ENCODE assay signal across 9 mouse cellular contexts in genomic region chr11:89069303-89069702, GRCm38 (mm10). TPM values are rescaled to one million over a fixed set of nuclear protein-coding genes. Genes with fewer than 3 reads are reported as not detected.
DNase-seq lines count a peak whose midpoint lies in the region; ATAC-seq and TF ChIP-seq lines count a peak whose summit lies in the region.
"Had no signal": no experiment of that assay in that cellular context is flagged by ENCODE, and none has a peak within 500 bp of the region (broad histone marks: within the 10 kb centered on the region; RNA-seq: fewer than 3 reads in every experiment).

No protein-coding gene starts in this region.

- no peak overlapping the region for H3K27ac ChIP-seq in forebrain, embryonic 14.5 days (ENCODE audit: low read depth, low read length)
- no peak overlapping the region for H3K27ac ChIP-seq in forebrain, embryonic 15.5 days (replicated peaks)
- H3K27ac ChIP-seq in cortical plate, adult 2 months (ENCODE audit: insufficient read depth, low read length), result no peak overlapping the region

- no peaks in the 10 kb centered on the region for H3K27me3 ChIP-seq in forebrain, embryonic 14.5 days (replicated peaks; ENCODE audit: control insufficient read depth, insufficient read depth, low read length)
- H3K27me3 ChIP-seq in forebrain, embryonic 15.5 days, result no peaks in the 10 kb centered on the region
- H3K27me3 ChIP-seq in splenic B cell, adult 2 months (ENCODE audit: control insufficient read depth, insufficient read depth, low read length, poor library complexity, severe bottlenecking), result no peaks in the 10 kb centered on the region

- no peaks in the 10 kb centered on the region for H3K36me3 ChIP-seq in forebrain, embryonic 14.5 days (ENCODE audit: control insufficient read depth, insufficient read depth, low read length)
- no peaks in the 10 kb centered on the region for H3K36me3 ChIP-seq in forebrain, embryonic 15.5 days
- H3K36me3 ChIP-seq in splenic B cell, adult 2 months (ENCODE audit: control insufficient read depth, insufficient read depth, low read length, poor library complexity, severe bottlenecking), result no peaks in the 10 kb centered on the region

- ATAC-seq in forebrain, embryonic 14.5 days, result no peak
- no peak for ATAC-seq in forebrain, embryonic 15.5 days (replicated peaks)
- peak; percentile 51; the same call in 1 of the 2 replicates for ATAC-seq in megakaryocyte, adult 5-6 weeks (ENCODE audit: poor library complexity, severe bottlenecking)

- peak; percentile 77 for DNase-seq in forebrain, embryonic 14.5 days (ENCODE audit: low spot score)
- DNase-seq in right cerebral cortex, adult 2 months (ENCODE audit: low spot score in 2 of 2), result peak; percentile 66 to 68
- DNase-seq in right cerebral cortex, postnatal 36 days (ENCODE audit: low spot score in 2 of 2), result no peak
- peak; percentile 53 to 83 for DNase-seq in kidney, postnatal 25 days
- DNase-seq in splenic B cell, adult 2 months (ENCODE audit: low read depth, low spot score), result peak; percentile 90

- no peak overlapping the region for H3K4me2 ChIP-seq in forebrain, embryonic 14.5 days (ENCODE audit: low read length)
- no peak overlapping the region for H3K4me2 ChIP-seq in forebrain, embryonic 15.5 days (replicated peaks)

- H3K9me3 ChIP-seq in forebrain, embryonic 14.5 days (replicated peaks; ENCODE audit: control insufficient read depth, low read length), result no peaks in the 10 kb centered on the region
- 0 out of 2 replicates have a peak, but pooled peaks cover 3% of the 10 kb centered on the region for H3K9me3 ChIP-seq in forebrain, embryonic 15.5 days

- H3K9ac ChIP-seq in forebrain, embryonic 14.5 days (ENCODE audit: low read length), result no peak overlapping the region
- H3K9ac ChIP-seq in forebrain, embryonic 15.5 days (replicated peaks), result no peak overlapping the region

- H3K4me1 ChIP-seq in forebrain, embryonic 14.5 days (ENCODE audit: control insufficient read depth, insufficient read depth, low read length), result no peaks in the 10 kb centered on the region
- H3K4me1 ChIP-seq in forebrain, embryonic 15.5 days, result no peaks in the 10 kb centered on the region
- H3K4me1 ChIP-seq in cortical plate, adult 2 months (ENCODE audit: control insufficient read depth, insufficient read depth, low read length), result no peaks in the 10 kb centered on the region

- peak; percentile 65 for TF ChIP-seq CTCF in cortical plate, adult 2 months (IDR thresholded peaks at IDR 0.05; ENCODE audit: extremely low read depth, insufficient read depth, low read length)

- no peak overlapping the region for H3K4me3 ChIP-seq in forebrain, embryonic 14.5 days (ENCODE audit: low read depth, low read length)
- H3K4me3 ChIP-seq in forebrain, embryonic 15.5 days, result no peak overlapping the region
- no peak overlapping the region for H3K4me3 ChIP-seq in cortical plate, adult 2 months (ENCODE audit: insufficient read depth, low read length)

- TF ChIP-seq POLR2A in cortical plate, adult 2 months (IDR thresholded peaks at IDR 0.05; ENCODE audit: extremely low read depth, insufficient read depth, low read length), result no peak

- 15% methylated on average over 6 of the region's 6 CpGs for WGBS in forebrain, embryonic 14.5 days
- 26% methylated on average over 6 of the region's 6 CpGs for WGBS in forebrain, embryonic 15.5 days

RNA-seq across cellular contexts. Expression of gene Dgke, which starts 2.7 kb away (rescaled TPM):
- 9.9 and 12.0 TPM in 2 replicates for polyA plus RNA-seq in forebrain, embryonic 14.5 days (2014; fragmentation: Nextera tagmentation; extraction: Ambion mirVana)
- 16.2 and 16.8 TPM in 2 replicates for polyA plus RNA-seq in forebrain, embryonic 15.5 days (2015; fragmentation: Nextera tagmentation; extraction: Ambion mirVana)
- polyA plus RNA-seq in cortical plate, adult 2 months (2012; rRNA removed), result 35.3 and 36.2 TPM in 2 replicates
- total RNA-seq in megakaryocyte, adult 5-6 weeks (2015), result 1.1 and 1.3 TPM in 2 replicates
- total RNA-seq in megakaryocyte, adult 5-6 weeks (2017), result 2.6 and 2.7 TPM in 2 replicates

RNA-seq across cellular contexts. Expression of gene Gm525, which starts 4.3 kb away (rescaled TPM):
- not detected in 2 replicates for polyA plus RNA-seq in forebrain, embryonic 14.5 days (2014; fragmentation: Nextera tagmentation; extraction: Ambion mirVana)
- polyA plus RNA-seq in forebrain, embryonic 15.5 days (2015; fragmentation: Nextera tagmentation; extraction: Ambion mirVana), result not detected in 2 replicates
- 0.23 and 0.45 TPM in 2 replicates for polyA plus RNA-seq in cortical plate, adult 2 months (2012; rRNA removed)
- not detected in 2 replicates for total RNA-seq in megakaryocyte, adult 5-6 weeks (2015)
- total RNA-seq in megakaryocyte, adult 5-6 weeks (2017), result not detected in 2 replicates
- polyA plus RNA-seq: neural tube, embryonic 14.5 days had no signal

Comparison
In these comparisons a context has a peak if more than half of its experiments do, and no peak if none do; other contexts are left out.
1. DNase-seq: peak in forebrain, embryonic 14.5 days (single experiment), right cerebral cortex, adult 2 months (2 of 2), kidney, postnatal 25 days (2 of 2) and splenic B cell, adult 2 months (single experiment); none in right cerebral cortex, postnatal 36 days (0 of 2).